In the genomic region with DNA sequence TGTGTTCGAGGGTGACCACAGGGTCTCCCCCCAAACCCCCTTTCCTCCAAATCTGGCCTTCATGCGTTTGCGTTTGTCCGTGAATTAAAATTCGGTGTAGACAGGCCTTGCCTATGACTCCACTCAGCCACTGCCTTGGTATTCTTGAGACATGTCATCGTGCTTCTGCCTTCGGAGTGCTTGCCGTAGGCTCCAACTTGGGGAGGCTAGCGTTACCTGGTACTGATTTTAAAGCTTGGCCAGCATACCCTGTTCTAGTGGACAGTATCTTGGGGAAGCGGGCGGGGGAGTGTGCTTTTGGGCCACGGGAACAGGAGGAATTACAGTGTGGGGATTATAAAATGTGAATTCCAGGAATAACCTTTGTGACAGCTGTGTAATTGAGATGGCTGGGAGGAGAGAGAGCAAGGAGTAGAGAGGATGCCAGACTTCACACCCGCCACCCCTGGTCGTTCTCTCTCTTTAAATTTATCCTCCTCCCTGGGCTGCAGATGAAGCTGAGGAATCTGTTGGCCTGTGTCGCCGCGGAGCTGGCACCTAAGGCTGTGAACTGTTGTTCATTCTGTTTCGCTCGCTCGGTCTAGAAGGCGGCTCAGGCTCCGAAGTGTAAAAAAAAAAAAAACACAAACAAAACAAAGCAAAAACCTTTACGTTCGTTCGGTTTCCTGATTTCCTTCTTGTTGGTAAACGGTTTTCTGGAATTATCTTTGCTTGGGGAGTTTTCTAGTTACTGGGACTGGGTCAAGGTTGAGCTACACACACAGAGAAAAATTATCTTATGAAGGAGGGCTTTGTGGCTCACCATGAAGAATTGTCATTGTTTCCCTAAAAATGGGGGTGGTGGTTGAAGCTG, we compare ENCODE assay signal across 8 mouse cellular contexts. TPM values are rescaled to one million over a fixed set of nuclear protein-coding genes. Genes with fewer than 3 reads are reported as not detected.
DNase-seq lines count a peak whose midpoint lies in the region; ATAC-seq and TF ChIP-seq lines count a peak whose summit lies in the region.

No protein-coding gene starts in this region.

- TF ChIP-seq CTCF in E14TG2a.4 (conservative IDR thresholded peaks at IDR 0.05; ENCODE audit: low read length): no peak
- no peak for TF ChIP-seq CTCF in heart, adult 2 months (IDR thresholded peaks at IDR 0.05)

- 2% methylated on average over 26 of the region's 26 CpGs for WGBS in heart, adult 2 months
- WGBS in kidney, embryonic 15.5 days: under 1% methylated on average over 26 of the region's 26 CpGs

- peak; percentile 57 for DNase-seq in 416B (ENCODE audit: low read depth)
- peak; percentile 57 to 63 for DNase-seq in cerebellum, postnatal 36 days
- peak; percentile 66 to 69 for DNase-seq in heart, adult 2 months
- peak; percentile 55 for DNase-seq in lung, postnatal 14 days
- DNase-seq in right cerebral cortex, postnatal 10 days (ENCODE audit: low spot score in 2 of 2): peak; percentile 61 to 70
- no peak for DNase-seq in urinary bladder, adult 2 months (ENCODE audit: low spot score)

- H3K27ac ChIP-seq in heart, adult 2 months: peak overlapping the region; percentile 95
- peak overlapping the region; percentile 96 for H3K27ac ChIP-seq in kidney, embryonic 15.5 days

- H3K4me3 ChIP-seq in E14TG2a.4 (replicated peaks; ENCODE audit: low read length): peak overlapping the region; percentile 85
- peak overlapping the region; percentile 80 for H3K4me3 ChIP-seq in heart, adult 2 months
- peak overlapping the region; percentile 68 for H3K4me3 ChIP-seq in kidney, embryonic 15.5 days (replicated peaks)

- peak overlapping the region; percentile 76 for H3K4me2 ChIP-seq in kidney, embryonic 15.5 days

- H3K9ac ChIP-seq in heart, adult 2 months (ENCODE audit: low read depth, low read length): peak overlapping the region; percentile 96
- H3K9ac ChIP-seq in kidney, embryonic 15.5 days: peak overlapping the region; percentile 99

- H3K79me2 ChIP-seq in heart, adult 2 months (replicated peaks; ENCODE audit: control insufficient read depth, insufficient read depth, low read length): peaks cover 10% of the 10 kb centered on the region

- H3K4me1 ChIP-seq in E14TG2a.4 (replicated peaks; ENCODE audit: low read depth, low read length): peaks cover 73% of the 10 kb centered on the region
- H3K4me1 ChIP-seq in heart, adult 2 months (ENCODE audit: control insufficient read depth, insufficient read depth, low read length): peaks cover 16% of the 10 kb centered on the region
- H3K4me1 ChIP-seq in kidney, embryonic 15.5 days: peaks cover 50% of the 10 kb centered on the region

- H3K27me3 ChIP-seq in E14TG2a.4 (ENCODE audit: insufficient read depth, low read length): peaks cover 12% of the 10 kb centered on the region; the same call in 1 of the 2 replicates
- no peaks in the 10 kb centered on the region for H3K27me3 ChIP-seq in heart, adult 2 months (ENCODE audit: control insufficient read depth, insufficient read depth, low read length)
- H3K27me3 ChIP-seq in kidney, embryonic 15.5 days: no peaks in the 10 kb centered on the region

- intact Hi-C loops in heart, adult 2 months (cut with DNase I): loop anchor here (2.0 to 5.0 kb wide), 3 partner anchors 33 to 141 kb away; no protein-coding TSS in a partner anchor

- TF ChIP-seq EP300 in heart, adult 2 months (IDR thresholded peaks at IDR 0.05; ENCODE audit: insufficient read depth, low read depth, low read length): no peak

- H3K36me3 ChIP-seq in E14TG2a.4 (ENCODE audit: insufficient read depth, low read length): peaks cover 24% of the 10 kb centered on the region
- H3K36me3 ChIP-seq in heart, adult 2 months (ENCODE audit: control insufficient read depth, insufficient read depth, low read length): peaks cover 23% of the 10 kb centered on the region
- peaks cover 15% of the 10 kb centered on the region for H3K36me3 ChIP-seq in kidney, embryonic 15.5 days

- 0 out of 2 replicates have a peak, but pooled peaks have one; percentile 20 for ATAC-seq in kidney, embryonic 15.5 days (replicated peaks; ENCODE audit: low FRiP score)

- TF ChIP-seq POLR2A in heart, adult 2 months (IDR thresholded peaks at IDR 0.05; ENCODE audit: insufficient read depth, low read depth, low read length): no peak

- H3K9me3 ChIP-seq in E14TG2a.4 (ENCODE audit: low read length): peaks cover 4% of the 10 kb centered on the region
- H3K9me3 ChIP-seq in kidney, embryonic 15.5 days (replicated peaks): no peaks in the 10 kb centered on the region

RNA-seq across cellular contexts. Expression of gene Map4k4, which starts 1.4 kb away (rescaled TPM):
- 100 to 1,000 TPM; 129 to 134 TPM for total RNA-seq in heart, adult 2 months (2021)
- polyA plus RNA-seq in heart, adult 2 months (2012; rRNA removed): 85.2 and 133 TPM in 2 replicates
- polyA plus RNA-seq in kidney, embryonic 15.5 days (2015; fragmentation: Nextera tagmentation; extraction: Ambion mirVana): 31.0 and 33.5 TPM in 2 replicates
- polyA plus RNA-seq in urinary bladder, adult 2 months (2012; rRNA removed): 56.1 and 64.9 TPM in 2 replicates
